Mouse (Mus musculus): ENCODE data around the gene Morc2a.

- no peak for TF ChIP-seq CTCF (IDR thresholded peaks at IDR 0.05; ENCODE audit: extremely low read depth, insufficient read depth, insufficient read length, insufficient replicate concordance)
- no peak for TF ChIP-seq POLR2A (IDR thresholded peaks at IDR 0.05; ENCODE audit: low read depth, low read length)
Observed at GRCm38 (mm10) chr11:3671000-3671628, 22.1 kb downstream of the Morc2a start.

Measured in spleen, adult 2 months (tissue).